Mouse (Mus musculus) stomach, embryonic 14.5 days (tissue): ENCODE data around the gene Bglap2. TPM values are rescaled to one million over a fixed set of nuclear protein-coding genes. Genes with fewer than 3 reads are reported as not detected.

Experiments
- ATAC-seq: fragments of 200-750 bp; cut with Nextera tagmentation; 2 replicates; pipeline ENCODE4 v1.8.0; 2017; ENCODE audit warnings: low read depth, moderate TSS enrichment; ENCODE audit not compliant: insufficient number of reproducible peaks, insufficient read depth, low FRiP score
- H3K27ac ChIP-seq: fragments of 300-500 bp; sonication (generic); 2 replicates; pipeline ENCODE4 v1.5.1; 2014; ENCODE audit warnings: mild to moderate bottlenecking, low read length, moderate library complexity, mixed read lengths
- H3K27me3 ChIP-seq: fragments of 300-500 bp; sonication (generic); 2 replicates; pipeline ENCODE4 v1.6.1; 2014; ENCODE audit warnings: low read length, control low read depth, mixed read lengths; ENCODE audit not compliant: control insufficient read depth, insufficient read depth
- H3K36me3 ChIP-seq: fragments of 300-500 bp; sonication (generic); 2 replicates; pipeline ENCODE4 v1.6.1; 2014; ENCODE audit warnings: mild to moderate bottlenecking, control low read depth, low read length, moderate library complexity, mixed read lengths; ENCODE audit not compliant: control insufficient read depth, insufficient read depth
- H3K4me1 ChIP-seq: fragments of 300-500 bp; sonication (generic); 2 replicates; pipeline ENCODE4 v1.6.1; 2014; ENCODE audit warnings: low read length, control low read depth, mixed read lengths; ENCODE audit not compliant: control insufficient read depth, insufficient read depth
- H3K4me2 ChIP-seq: fragments of 300-500 bp; sonication (generic); replicated peaks from 2 replicates; pipeline ENCODE4 v1.6.1; 2014; ENCODE audit warnings: low read depth, low read length, control low read depth
- H3K4me3 ChIP-seq: fragments of 300-500 bp; sonication (generic); 2 replicates; pipeline ENCODE4 v1.5.1; 2014; ENCODE audit warnings: low read depth, low read length, control low read depth
- H3K9ac ChIP-seq: fragments of 300-500 bp; sonication (generic); replicated peaks from 2 replicates; pipeline ENCODE4 v1.6.1; 2014; ENCODE audit warnings: low read depth, mild to moderate bottlenecking, control low read depth, low read length, moderate library complexity, mixed read lengths
- H3K9me3 ChIP-seq: fragments of 300-500 bp; sonication (generic); 2 replicates; pipeline ENCODE4 v1.6.1; 2016; ENCODE audit warnings: low read depth, low read length, control low read depth; ENCODE audit not compliant: control insufficient read depth
- WGBS: fragments of 180-500 bp; shearing (Covaris S2); extraction: QIAGEN DNeasy Blood & Tissue Kit; methylation state at CpG from one replicate; pipeline ENCODE4 v1.1.7; 2014; 5-methylcytosine and 5-hydroxymethylcytosine counted together
- polyA plus RNA-seq: library from polyadenylated mRNA; unstranded; fragments of >200 nt; fragmentation: Nextera tagmentation; extraction: Ambion mirVana; gene quantifications from 2 replicates; pipeline ENCODE4 v1.2.1, GENCODE M21; 2014

Bglap2 gene
- polyA plus RNA-seq, 1 experiment from 2014 or later = not detected

DNA sequence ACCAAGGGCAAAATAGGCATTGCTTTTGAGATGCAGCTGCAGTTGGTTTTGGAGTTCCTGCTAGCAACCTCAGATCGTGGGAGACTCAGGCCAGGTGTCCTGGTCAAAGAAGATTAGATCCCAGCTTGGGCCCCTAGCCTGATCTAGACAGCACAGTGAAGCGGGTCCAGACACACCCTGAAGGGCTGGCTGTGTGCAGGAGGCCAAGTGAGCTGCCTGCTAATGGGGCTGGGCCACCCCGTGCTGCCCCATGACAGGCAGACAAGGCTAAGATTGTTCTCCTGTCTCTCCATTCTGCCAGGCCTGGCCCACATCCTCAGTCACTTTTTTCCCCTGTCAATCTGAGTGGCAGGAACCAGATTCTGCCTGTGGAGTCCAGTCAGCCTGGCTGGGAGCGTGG is 14.8 kb downstream of the Bglap2 start:
- Histone ChIP-seq H3K9ac (no peak overlapping the region; the same call in 1 of the 2 replicates), H3K27ac (peak overlapping the region; percentile 33; the same call in 1 of the 2 replicates), H3K4me2 (no peak overlapping the region), H3K4me3 (no peak overlapping the region), H3K36me3 (peaks cover 35% of the 10 kb centered on the region), H3K9me3 (no peaks in the 10 kb centered on the region), H3K4me1 (peaks cover 6% of the 10 kb centered on the region; the same call in 1 of the 2 replicates), H3K27me3 (peaks cover 6% of the 10 kb centered on the region; the same call in 1 of the 2 replicates)
- ATAC-seq = peak; percentile 54; the same call in 1 of the 2 replicates
- 44% methylated on average over 4 of the region's 4 CpGs for WGBS

- peaks cover 6% of the 10 kb centered on the region; the same call in 1 of the 2 replicates for H3K4me1 ChIP-seq
- H3K4me2 ChIP-seq = no peak overlapping the region
- no peak overlapping the region for H3K9ac ChIP-seq
- peaks cover 6% of the 10 kb centered on the region; the same call in 1 of the 2 replicates for H3K27me3 ChIP-seq
- WGBS = 88% methylated on average over 2 of the region's 2 CpGs
- no peak overlapping the region for H3K27ac ChIP-seq
- ATAC-seq = no peak
- H3K4me3 ChIP-seq = no peak overlapping the region
- no peaks in the 10 kb centered on the region for H3K9me3 ChIP-seq
- peaks cover 53% of the 10 kb centered on the region for H3K36me3 ChIP-seq
These were observed 16.7 kb downstream of the Bglap2 start for GRCm38 (mm10) chr3:88361612-88362313.

- H3K9me3 ChIP-seq = no peaks in the 10 kb centered on the region
- H3K4me2 ChIP-seq = no peak overlapping the region
- no peak overlapping the region for H3K4me3 ChIP-seq
- peaks cover 6% of the 10 kb centered on the region; the same call in 1 of the 2 replicates for H3K27me3 ChIP-seq
- no peak for ATAC-seq
- H3K4me1 ChIP-seq = peaks cover 6% of the 10 kb centered on the region; the same call in 1 of the 2 replicates
- no peak overlapping the region for H3K9ac ChIP-seq
- WGBS = 74% methylated on average over 6 of the region's 6 CpGs
- peaks cover 58% of the 10 kb centered on the region for H3K36me3 ChIP-seq
- H3K27ac ChIP-seq = no peak overlapping the region
These were observed 17.4 kb downstream of the Bglap2 start for GRCm38 (mm10) chr3:88361096-88361495.

- WGBS = 69% methylated on average over 3 of the region's 3 CpGs
- H3K9me3 ChIP-seq = no peaks in the 10 kb centered on the region
- no peaks in the 10 kb centered on the region for H3K27me3 ChIP-seq
- H3K4me1 ChIP-seq = peaks cover 6% of the 10 kb centered on the region; the same call in 1 of the 2 replicates
- no peak overlapping the region for H3K9ac ChIP-seq
- no peak overlapping the region for H3K4me3 ChIP-seq
- H3K4me2 ChIP-seq = no peak overlapping the region
- peak overlapping the region; percentile 11; the same call in 1 of the 2 replicates for H3K27ac ChIP-seq
- no peak for ATAC-seq
- peaks cover 69% of the 10 kb centered on the region for H3K36me3 ChIP-seq
These were observed 18.5 kb downstream of the Bglap2 start for GRCm38 (mm10) chr3:88359989-88360388.

- no peaks in the 10 kb centered on the region for H3K9me3 ChIP-seq
- peaks cover 2% of the 10 kb centered on the region; the same call in 1 of the 2 replicates for H3K4me1 ChIP-seq
- no peak overlapping the region for H3K4me3 ChIP-seq
- peaks cover 73% of the 10 kb centered on the region for H3K36me3 ChIP-seq
- 77% methylated on average over 5 of the region's 5 CpGs for WGBS
- no peak for ATAC-seq
- H3K27ac ChIP-seq = peak overlapping the region; percentile 11; the same call in 1 of the 2 replicates
- no peaks in the 10 kb centered on the region for H3K27me3 ChIP-seq
- H3K4me2 ChIP-seq = no peak overlapping the region
- no peak overlapping the region for H3K9ac ChIP-seq
These were observed 18.9 kb downstream of the Bglap2 start for GRCm38 (mm10) chr3:88359584-88359983.

GRCm38 (mm10) chr3:88354396-88355165 is 23.9 kb downstream of the Bglap2 start:
- ATAC-seq = no peak
- WGBS = 91% methylated on average over 8 of the region's 8 CpGs
- peaks cover 95% of the 10 kb centered on the region for H3K36me3 ChIP-seq

GRCm38 (mm10) chr3:88352907-88353306 is 25.6 kb downstream of the Bglap2 start:
- WGBS = 90% methylated on average over 9 of the region's 9 CpGs
- H3K36me3 ChIP-seq = peaks cover 94% of the 10 kb centered on the region
- H3K4me3 ChIP-seq = no peak overlapping the region
- H3K4me1 ChIP-seq = no peaks in the 10 kb centered on the region
- no peak overlapping the region for H3K4me2 ChIP-seq
- ATAC-seq = no peak
- no peaks in the 10 kb centered on the region for H3K27me3 ChIP-seq
- no peak overlapping the region for H3K27ac ChIP-seq
- H3K9ac ChIP-seq = no peak overlapping the region
- no peaks in the 10 kb centered on the region for H3K9me3 ChIP-seq

More at GRCm38 (mm10) chr3:88354396-88355165, 23.9 kb downstream of the Bglap2 start:
- Histone ChIP-seq H3K4me2 (no peak overlapping the region), H3K27ac (no peak overlapping the region), H3K9ac (no peak overlapping the region), H3K4me1 (no peaks in the 10 kb centered on the region), H3K4me3 (no peak overlapping the region), H3K9me3 (no peaks in the 10 kb centered on the region), H3K27me3 (no peaks in the 10 kb centered on the region)

- Histone ChIP-seq H3K9ac (no peak overlapping the region), H3K36me3 (peaks cover 97% of the 10 kb centered on the region), H3K27me3 (no peaks in the 10 kb centered on the region), H3K27ac (no peak overlapping the region), H3K9me3 (no peaks in the 10 kb centered on the region), H3K4me1 (no peaks in the 10 kb centered on the region), H3K4me2 (no peak overlapping the region), H3K4me3 (no peak overlapping the region)
- ATAC-seq = no peak
- 84% methylated on average over 13 of the region's 13 CpGs for WGBS
These were observed 27.8 kb downstream of the Bglap2 start for GRCm38 (mm10) chr3:88350732-88351131.
